Mouse (Mus musculus) G1E (cell line): Measurements from ENCODE around the gene Fmnl1.

ENCODE experiments used
- CTCF ChIP-seq: IDR thresholded peaks from 2 replicates; pipeline ENCODE4 v1.5.1; 2012; ENCODE audit warnings: low read depth, low read length, inconsistent platforms, mixed read lengths
- GATA1 ChIP-seq: IDR thresholded peaks from 2 replicates; pipeline ENCODE4 v1.6.1; 2012; ENCODE audit warnings: borderline replicate concordance, low read length, inconsistent platforms, mixed read lengths
- GATA2 ChIP-seq: IDR thresholded peaks from 2 replicates; pipeline ENCODE4 v1.6.1; 2012; ENCODE audit warnings: low read depth, low read length, inconsistent platforms, borderline replicate concordance
- POLR2AphosphoS5 ChIP-seq: IDR thresholded peaks from 2 replicates; pipeline ENCODE4 v1.6.1; 2012; ENCODE audit warnings: low read depth, low read length, inconsistent platforms; ENCODE audit not compliant: insufficient replicate concordance
- TAL1 ChIP-seq: conservative IDR thresholded peaks from 2 replicates; pipeline ENCODE4 v1.6.1; 2012; ENCODE audit warnings: low read depth, low read length, inconsistent platforms, mixed read lengths

DNA sequence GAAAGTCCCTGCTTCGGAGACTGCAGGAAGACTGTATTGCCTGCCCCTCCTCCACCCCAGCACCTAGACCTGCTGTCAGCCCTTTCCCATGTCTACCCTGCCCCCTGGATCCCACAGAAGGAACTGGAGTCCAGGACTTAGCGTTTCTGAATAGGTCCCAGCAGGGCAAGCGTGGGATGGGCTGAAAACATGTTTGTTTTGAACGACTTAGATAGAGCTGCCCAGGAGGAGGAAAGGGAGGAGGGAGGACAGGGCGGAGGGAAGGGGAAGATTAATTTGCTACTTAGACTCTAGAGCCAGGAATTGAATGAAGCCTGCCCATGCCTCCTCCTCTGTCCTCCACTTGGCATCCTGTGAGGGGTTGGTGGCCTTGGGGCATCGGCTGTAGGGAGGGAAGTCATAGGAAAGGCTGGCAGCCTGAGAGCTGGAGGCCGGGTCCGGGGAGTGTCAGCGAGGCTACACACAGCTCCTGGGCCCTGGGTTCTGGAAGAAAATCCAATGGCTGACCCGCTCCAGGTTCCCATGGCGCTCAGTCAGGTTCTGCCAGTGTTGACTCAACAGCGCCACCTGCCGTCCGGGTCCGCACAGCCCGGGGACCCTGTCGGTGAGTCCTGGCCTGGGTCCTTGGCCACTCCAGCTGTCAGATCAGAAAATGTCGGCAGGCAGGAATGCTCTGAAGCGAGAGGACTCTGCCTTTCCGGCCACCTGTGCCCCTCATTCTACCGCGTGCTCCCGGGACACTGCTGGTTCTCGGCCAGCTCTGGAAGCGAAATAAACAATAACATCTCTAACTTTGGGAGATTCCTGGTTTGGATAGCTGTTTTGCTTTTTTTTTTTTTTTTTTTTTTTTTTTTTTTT lies 12.1 kb upstream of the Fmnl1 start:
- TF ChIP-seq CTCF = peak; percentile 81
- TF ChIP-seq GATA1 = no peak
- no peak for TF ChIP-seq TAL1
- TF ChIP-seq POLR2AphosphoS5 = no peak
- TF ChIP-seq GATA2 = no peak
